Mouse (Mus musculus): ENCODE measurements around the gene Gda. TPM values are rescaled to one million over a fixed set of nuclear protein-coding genes. Genes with fewer than 3 reads are reported as not detected.

Gda gene
- polyA plus RNA-seq, 1 experiment from 2014 or later, result 2.0 TPM

- 95% methylated on average over 1 of the region's 1 CpGs for WGBS
- Histone ChIP-seq H3K4me2 (replicated peaks; ENCODE audit: low read depth, low read length) (no peak overlapping the region), H3K27me3 (replicated peaks; ENCODE audit: insufficient read depth, low read length) (no peaks in the 10 kb centered on the region), H3K36me3 (ENCODE audit: insufficient read depth, low read length) (no peaks in the 10 kb centered on the region), H3K4me1 (ENCODE audit: insufficient read depth, low read depth, low read length) (no peaks in the 10 kb centered on the region), H3K9me3 (ENCODE audit: low read length) (no peaks in the 10 kb centered on the region), H3K9ac (replicated peaks; ENCODE audit: low read depth) (no peak overlapping the region), H3K4me3 (ENCODE audit: low read depth, low read length) (no peak overlapping the region), H3K27ac (ENCODE audit: low read length) (no peak overlapping the region)
- ATAC-seq (no peak), DNase-seq (ENCODE audit: low spot score) (no peak)
- TF ChIP-seq CTCF (IDR thresholded peaks at IDR 0.05) (no peak), EP300 (IDR thresholded peaks at IDR 0.05) (no peak)
Measured at GRCm38 (mm10) chr19:21481031-21481430, 7.8 kb upstream of the Gda start.

GRCm38 (mm10) chr19:21480053-21480419, 6.8 kb upstream of the Gda start:
- ATAC-seq (no peak), DNase-seq (ENCODE audit: low spot score) (no peak)
- Histone ChIP-seq H3K4me1 (ENCODE audit: insufficient read depth, low read depth, low read length) (no peaks in the 10 kb centered on the region), H3K4me3 (ENCODE audit: low read depth, low read length) (no peak overlapping the region), H3K27ac (ENCODE audit: low read length) (no peak overlapping the region), H3K9ac (replicated peaks; ENCODE audit: low read depth) (no peak overlapping the region), H3K27me3 (replicated peaks; ENCODE audit: insufficient read depth, low read length) (no peaks in the 10 kb centered on the region), H3K36me3 (ENCODE audit: insufficient read depth, low read length) (no peaks in the 10 kb centered on the region), H3K4me2 (replicated peaks; ENCODE audit: low read depth, low read length) (no peak overlapping the region), H3K9me3 (ENCODE audit: low read length) (no peaks in the 10 kb centered on the region)
- TF ChIP-seq CTCF (IDR thresholded peaks at IDR 0.05) (no peak), EP300 (IDR thresholded peaks at IDR 0.05) (no peak)
- 38% methylated on average over 2 of the region's 2 CpGs for whole genome bisulfite sequencing

- ATAC-seq (no peak), DNase-seq (ENCODE audit: low spot score) (no peak)
- WGBS, result 42% methylated on average over 18 of the region's 18 CpGs
- no peak overlapping the region for H3K27ac ChIP-seq (ENCODE audit: low read length)
- TF ChIP-seq CTCF (IDR thresholded peaks at IDR 0.05) (no peak), EP300 (IDR thresholded peaks at IDR 0.05) (no peak)
- H3K4me3 ChIP-seq (ENCODE audit: low read depth, low read length), result no peak overlapping the region
- no peaks in the 10 kb centered on the region for H3K4me1 ChIP-seq (ENCODE audit: insufficient read depth, low read depth, low read length)
- no peak overlapping the region for H3K9ac ChIP-seq (replicated peaks; ENCODE audit: low read depth)
- no peaks in the 10 kb centered on the region for H3K36me3 ChIP-seq (ENCODE audit: insufficient read depth, low read length)
- no peaks in the 10 kb centered on the region for H3K27me3 ChIP-seq (replicated peaks; ENCODE audit: insufficient read depth, low read length)
- no peak overlapping the region for H3K4me2 ChIP-seq (replicated peaks; ENCODE audit: low read depth, low read length)
- no peaks in the 10 kb centered on the region for H3K9me3 ChIP-seq (ENCODE audit: low read length)
Measured at GRCm38 (mm10) chr19:21479183-21480052, 6.2 kb upstream of the Gda start.

GRCm38 (mm10) chr19:21478538-21478937, 5.3 kb upstream of the Gda start:
- Histone ChIP-seq H3K9ac (replicated peaks; ENCODE audit: low read depth) (no peak overlapping the region), H3K27ac (ENCODE audit: low read length) (no peak overlapping the region), H3K4me2 (replicated peaks; ENCODE audit: low read depth, low read length) (no peak overlapping the region), H3K27me3 (replicated peaks; ENCODE audit: insufficient read depth, low read length) (no peaks in the 10 kb centered on the region), H3K9me3 (ENCODE audit: low read length) (no peaks in the 10 kb centered on the region), H3K4me3 (ENCODE audit: low read depth, low read length) (no peak overlapping the region), H3K36me3 (ENCODE audit: insufficient read depth, low read length) (no peaks in the 10 kb centered on the region), H3K4me1 (ENCODE audit: insufficient read depth, low read depth, low read length) (no peaks in the 10 kb centered on the region)
- TF ChIP-seq EP300 (IDR thresholded peaks at IDR 0.05), result no peak
- no peak for TF ChIP-seq CTCF (IDR thresholded peaks at IDR 0.05)
- ATAC-seq (no peak), DNase-seq (ENCODE audit: low spot score) (no peak)
- 46% methylated on average over 3 of the region's 3 CpGs for WGBS

- TF ChIP-seq EP300 (IDR thresholded peaks at IDR 0.05), result no peak
- no peak for TF ChIP-seq CTCF (IDR thresholded peaks at IDR 0.05)
- whole genome bisulfite sequencing, result 65% methylated on average over 2 of the region's 2 CpGs
- no peak for ATAC-seq
Measured at GRCm38 (mm10) chr19:21477780-21478179, 4.5 kb upstream of the Gda start.

GRCm38 (mm10) chr19:21476782-21477181, 3.5 kb upstream of the Gda start:
- Histone ChIP-seq H3K4me3 (ENCODE audit: low read depth, low read length) (no peak overlapping the region), H3K27ac (ENCODE audit: low read length) (no peak overlapping the region), H3K27me3 (replicated peaks; ENCODE audit: insufficient read depth, low read length) (no peaks in the 10 kb centered on the region), H3K4me1 (ENCODE audit: insufficient read depth, low read depth, low read length) (no peaks in the 10 kb centered on the region), H3K36me3 (ENCODE audit: insufficient read depth, low read length) (no peaks in the 10 kb centered on the region), H3K9ac (replicated peaks; ENCODE audit: low read depth) (no peak overlapping the region), H3K4me2 (replicated peaks; ENCODE audit: low read depth, low read length) (no peak overlapping the region), H3K9me3 (ENCODE audit: low read length) (no peaks in the 10 kb centered on the region)
- TF ChIP-seq EP300 (IDR thresholded peaks at IDR 0.05) (no peak), CTCF (IDR thresholded peaks at IDR 0.05) (no peak)
- ATAC-seq, result peak; percentile 17; the same call in 1 of the 2 replicates
- 63% methylated on average over 3 of the region's 3 CpGs for WGBS
- peak; percentile 60 for DNase-seq (ENCODE audit: low spot score)

More at GRCm38 (mm10) chr19:21477780-21478179, 4.5 kb upstream of the Gda start:
- H3K4me1 ChIP-seq (ENCODE audit: insufficient read depth, low read depth, low read length), result no peaks in the 10 kb centered on the region
- no peak overlapping the region for H3K4me3 ChIP-seq (ENCODE audit: low read depth, low read length)
- H3K9me3 ChIP-seq (ENCODE audit: low read length), result no peaks in the 10 kb centered on the region
- H3K27ac ChIP-seq (ENCODE audit: low read length), result no peak overlapping the region
- H3K36me3 ChIP-seq (ENCODE audit: insufficient read depth, low read length), result no peaks in the 10 kb centered on the region
- H3K27me3 ChIP-seq (replicated peaks; ENCODE audit: insufficient read depth, low read length), result no peaks in the 10 kb centered on the region
- no peak overlapping the region for H3K9ac ChIP-seq (replicated peaks; ENCODE audit: low read depth)
- no peak overlapping the region for H3K4me2 ChIP-seq (replicated peaks; ENCODE audit: low read depth, low read length)
- no peak for DNase-seq (ENCODE audit: low spot score)

Measured in lung, postnatal 0 days (tissue).